Comparison of ENCODE assay signal across 9 mouse cellular contexts in genomic region chr11:41999468-41999881, GRCm38 (mm10). TPM values are rescaled to one million over a fixed set of nuclear protein-coding genes. Genes with fewer than 3 reads are reported as not detected.
DNase-seq lines count a peak whose midpoint lies in the region; ATAC-seq lines count a peak whose summit lies in the region.
"Had no signal": no experiment of that assay in that cellular context is flagged by ENCODE, and none has a peak within 500 bp of the region (broad histone marks: within the 10 kb centered on the region; RNA-seq: fewer than 3 reads in every experiment).

No protein-coding gene starts in this region.

- peak; percentile 69 for ATAC-seq in forebrain, embryonic 16.5 days
- ATAC-seq in intestine, embryonic 15.5 days, result peak; percentile 63; the same call in 1 of the 2 replicates
- peak; percentile 82 for ATAC-seq in neural tube, embryonic 14.5 days (ENCODE audit: low read depth)
- no peak for ATAC-seq in monocyte, adult 5-6 weeks (replicated peaks; ENCODE audit: insufficient number of reproducible peaks, low FRiP score, low TSS enrichment, poor library complexity, severe bottlenecking)

- H3K4me2 ChIP-seq in forebrain, embryonic 16.5 days (ENCODE audit: low read length), result peak overlapping the region; percentile 55
- no peak overlapping the region for H3K4me2 ChIP-seq in intestine, embryonic 15.5 days (replicated peaks)
- H3K4me2 ChIP-seq in neural tube, embryonic 14.5 days (ENCODE audit: low read depth, low read length), result peak overlapping the region; percentile 60

- no peaks in the 10 kb centered on the region for H3K27me3 ChIP-seq in forebrain, embryonic 16.5 days (replicated peaks; ENCODE audit: control insufficient read depth, insufficient read depth, low read length)
- no peaks in the 10 kb centered on the region for H3K27me3 ChIP-seq in intestine, embryonic 15.5 days (replicated peaks)
- H3K27me3 ChIP-seq in neural tube, embryonic 14.5 days (ENCODE audit: control insufficient read depth, insufficient read depth, low read length), result no peaks in the 10 kb centered on the region

- no peaks in the 10 kb centered on the region for H3K36me3 ChIP-seq in forebrain, embryonic 16.5 days (ENCODE audit: control insufficient read depth, insufficient read depth)
- no peaks in the 10 kb centered on the region for H3K36me3 ChIP-seq in intestine, embryonic 15.5 days
- H3K36me3 ChIP-seq in neural tube, embryonic 14.5 days (ENCODE audit: control insufficient read depth, insufficient read depth, low read length), result no peaks in the 10 kb centered on the region

- peaks cover 10% of the 10 kb centered on the region for H3K4me1 ChIP-seq in forebrain, embryonic 16.5 days (replicated peaks; ENCODE audit: control insufficient read depth, insufficient read depth, low read length)
- no peaks in the 10 kb centered on the region for H3K4me1 ChIP-seq in intestine, embryonic 15.5 days (replicated peaks)
- peaks cover 3% of the 10 kb centered on the region; the same call in 1 of the 2 replicates for H3K4me1 ChIP-seq in neural tube, embryonic 14.5 days (ENCODE audit: control insufficient read depth, insufficient read depth, low read length)

- H3K9ac ChIP-seq in forebrain, embryonic 16.5 days (replicated peaks; ENCODE audit: low read depth, low read length), result peak overlapping the region; percentile 79
- no peak overlapping the region for H3K9ac ChIP-seq in intestine, embryonic 15.5 days
- peak overlapping the region; percentile 65 for H3K9ac ChIP-seq in neural tube, embryonic 14.5 days (replicated peaks; ENCODE audit: low read depth, low read length)

- intact Hi-C loops in left cerebral cortex, postnatal 14 days (cut with DNase I), result no loop called here

- H3K4me3 ChIP-seq in forebrain, embryonic 16.5 days (replicated peaks; ENCODE audit: low read length), result peak overlapping the region; percentile 61
- no peak overlapping the region for H3K4me3 ChIP-seq in intestine, embryonic 15.5 days (replicated peaks)
- H3K4me3 ChIP-seq in neural tube, embryonic 14.5 days (ENCODE audit: low read depth, low read length), result peak overlapping the region; percentile 51

- no peaks in the 10 kb centered on the region for H3K9me3 ChIP-seq in forebrain, embryonic 16.5 days (ENCODE audit: control insufficient read depth, low read length)
- H3K9me3 ChIP-seq in intestine, embryonic 15.5 days, result no peaks in the 10 kb centered on the region
- H3K9me3 ChIP-seq in neural tube, embryonic 14.5 days (ENCODE audit: control insufficient read depth, low read length), result no peaks in the 10 kb centered on the region

- under 1% methylated on average over 7 of the region's 7 CpGs for WGBS in forebrain, embryonic 16.5 days
- under 1% methylated on average over 7 of the region's 7 CpGs for WGBS in intestine, embryonic 15.5 days
- WGBS in neural tube, embryonic 14.5 days, result 0% methylated on average over 7 of the region's 7 CpGs

- H3K27ac ChIP-seq in forebrain, embryonic 16.5 days (ENCODE audit: low read length), result peak overlapping the region; percentile 92
- H3K27ac ChIP-seq in intestine, embryonic 15.5 days, result no peak overlapping the region
- peak overlapping the region; percentile 95 for H3K27ac ChIP-seq in neural tube, embryonic 14.5 days (ENCODE audit: low read depth, low read length)

- peak; percentile 61 for DNase-seq in gastrocnemius, postnatal 10 days
- no peak for DNase-seq in gastrocnemius, adult 8-10 months (ENCODE audit: low spot score in 2 of 2)
- peak; percentile 54 for DNase-seq in cerebellum, adult 11-12 months
- peak; percentile 31 to 41 for DNase-seq in left cerebral cortex, postnatal 14 days (ENCODE audit: low spot score in 2 of 2)

RNA-seq across cellular contexts. Expression of gene Gabrg2, which starts 1.2 kb away (rescaled TPM):
- under 1 TPM; 0.16 to 0.18 TPM for total RNA-seq in gastrocnemius, postnatal 10 days (2021)
- under 1 TPM; 0.16 to 0.83 (median 0.34) TPM for total RNA-seq in gastrocnemius, adult 8-10 months (2022)
- 87.9 and 93.7 TPM in 2 replicates for polyA plus RNA-seq in forebrain, embryonic 16.5 days (2015; fragmentation: Nextera tagmentation; extraction: Ambion mirVana)
- 1.1 and 1.2 TPM in 2 replicates for polyA plus RNA-seq in intestine, embryonic 15.5 days (2015; fragmentation: Nextera tagmentation; extraction: Ambion mirVana)
- total RNA-seq in left cerebral cortex, postnatal 14 days (2021), result 100 to 1,000 TPM; 171 to 172 TPM
- polyA plus RNA-seq in neural tube, embryonic 14.5 days (2014; fragmentation: Nextera tagmentation; extraction: Ambion mirVana), result 111 and 134 TPM in 2 replicates
- total RNA-seq in monocyte, adult 5-6 weeks (2017), result not detected in 3 replicates
- polyA plus RNA-seq: C2C12 had no signal

Comparison
In these comparisons a context has a peak if more than half of its experiments do, and no peak if none do; other contexts are left out.
1. DNase-seq: peak in gastrocnemius, postnatal 10 days (single experiment), cerebellum, adult 11-12 months (single experiment) and left cerebral cortex, postnatal 14 days (2 of 2); none in gastrocnemius, adult 8-10 months (0 of 2).
2. RNA of gene Gabrg2, which starts 1.2 kb away (total RNA-seq): 171 to 172 TPM in left cerebral cortex, postnatal 14 days; 0.16 to 0.83 TPM in gastrocnemius, adult 8-10 months, 0.16 to 0.18 TPM in gastrocnemius, postnatal 10 days and not detected in monocyte, adult 5-6 weeks; every median in the first group is over 10 times any median in the second.